Mouse (Mus musculus) brain, embryonic 14.5 days (tissue): ENCODE data around the gene Igfbp6. TPM values are rescaled to one million over a fixed set of nuclear protein-coding genes. Genes with fewer than 3 reads are reported as not detected.

Experiments
- DNase-seq: peaks from one replicate; pipeline ENCODE4 v3.0.0-alpha.2; 2011; ENCODE audit warnings: low read depth
- CTCF ChIP-seq: fragments of 200-500 bp; IDR thresholded peaks from 2 replicates; pipeline ENCODE4 v1.5.1; 2012; ENCODE audit warnings: inconsistent platforms, mild to moderate bottlenecking, moderate library complexity, borderline replicate concordance; ENCODE audit not compliant: insufficient read depth, insufficient read length; ENCODE audit errors: extremely low read depth
- POLR2A ChIP-seq: fragments of 200-500 bp; IDR thresholded peaks from 2 replicates; pipeline ENCODE4 v1.6.1; 2012; ENCODE audit warnings: mild to moderate bottlenecking, inconsistent platforms, borderline replicate concordance; ENCODE audit not compliant: poor library complexity, insufficient read depth, insufficient read length, severe bottlenecking; ENCODE audit errors: extremely low read depth
- polyA plus RNA-seq: library from polyadenylated mRNA; depleted of rRNA; stranded (reverse); fragments of >200 nt; gene quantifications from 2 replicates; pipeline ENCODE4 v1.2.3, GENCODE M21; 2012; rRNA removed

The Igfbp6 gene
- 0.57 and 0.83 TPM in 2 replicates for polyA plus RNA-seq

DNA sequence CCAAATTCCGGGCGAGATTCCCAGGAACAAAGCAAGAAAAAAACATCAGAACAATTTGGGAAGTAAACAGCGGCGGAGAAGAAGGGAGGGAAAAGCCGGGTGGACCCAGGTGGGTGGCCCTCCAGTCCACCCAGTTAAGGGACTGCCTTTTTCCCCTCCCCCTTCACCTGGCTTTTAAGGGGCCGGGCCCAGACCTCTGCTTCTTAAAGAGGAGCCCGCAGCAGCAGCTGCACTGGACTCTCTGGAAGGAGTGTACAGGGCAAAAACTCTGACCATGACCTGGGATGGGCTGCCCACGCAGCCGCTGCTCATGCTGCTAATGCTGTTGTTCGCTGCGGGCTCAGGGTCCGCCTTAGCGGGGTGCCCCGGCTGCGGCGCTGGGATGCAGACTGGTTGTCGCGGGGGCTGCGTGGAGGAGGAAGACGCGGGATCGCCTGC, at the start of gene Igfbp6:
Gene Igfbp6, plus strand, starts transcription at position 89 of the 438 bp plus-strand sequence.
- no peak for DNase-seq
- no peak for TF ChIP-seq CTCF
- no peak for TF ChIP-seq POLR2A

DNA sequence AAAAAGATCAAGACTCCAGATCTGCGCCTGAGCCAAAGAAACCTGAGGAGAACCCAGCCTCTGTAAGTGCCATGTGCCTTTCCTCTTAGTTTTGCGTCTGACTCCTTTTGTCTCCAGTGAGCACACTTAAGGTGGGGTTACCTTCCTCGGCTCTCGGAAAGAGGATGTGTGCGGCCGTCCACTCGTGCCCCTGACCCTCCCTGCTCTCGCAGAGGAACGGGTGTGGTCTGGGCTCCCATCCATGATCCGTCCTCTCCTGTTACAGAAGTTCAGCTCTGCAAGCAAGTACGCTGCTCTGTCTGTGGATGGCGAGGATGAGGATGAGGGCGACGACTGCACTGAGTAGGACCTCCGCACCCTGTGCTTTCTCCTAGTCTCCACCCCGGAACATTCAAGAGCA, 49.2 kb upstream of the Igfbp6 start:
- DNase-seq: no peak
- TF ChIP-seq CTCF (no peak), POLR2A (no peak)

DNA sequence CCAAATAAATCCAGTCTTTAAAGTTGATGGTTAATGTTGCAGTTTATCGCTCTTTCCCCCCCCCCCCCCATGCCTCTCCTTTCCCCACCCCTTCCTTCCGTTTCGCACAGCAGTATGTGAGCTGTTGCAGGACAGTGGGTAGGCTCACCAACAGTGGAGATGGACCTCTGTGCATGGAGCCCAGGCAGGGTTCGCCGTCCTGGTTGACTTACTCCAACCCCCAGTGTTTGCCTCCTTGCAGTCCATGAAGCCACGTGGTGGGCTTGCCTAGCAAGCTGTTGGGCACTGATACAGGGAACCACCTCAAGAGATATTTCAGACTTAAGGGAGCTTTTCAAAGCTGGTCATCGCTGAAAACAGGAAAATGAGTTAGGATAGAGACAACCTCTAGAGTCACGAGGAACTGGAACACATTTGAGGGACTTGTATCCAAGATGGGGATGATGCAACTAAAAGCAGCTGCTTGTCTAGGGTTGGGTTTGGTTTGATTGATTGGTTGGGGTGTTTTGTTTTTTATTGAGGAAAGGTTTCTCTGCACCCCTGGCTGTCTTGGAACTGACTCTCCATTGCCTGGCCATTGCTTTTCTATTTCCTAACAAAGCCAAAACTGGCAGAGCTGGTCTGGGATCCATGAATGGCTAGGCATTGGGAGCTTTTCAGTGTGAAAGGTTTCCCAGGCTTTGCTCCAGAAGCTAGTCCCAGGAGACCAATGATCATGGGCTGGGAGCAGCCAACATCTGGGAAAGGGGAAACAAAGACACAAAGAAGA, 46.8 kb upstream of the Igfbp6 start:
- DNase-seq: no peak
- TF ChIP-seq CTCF (no peak), POLR2A (no peak)

DNA sequence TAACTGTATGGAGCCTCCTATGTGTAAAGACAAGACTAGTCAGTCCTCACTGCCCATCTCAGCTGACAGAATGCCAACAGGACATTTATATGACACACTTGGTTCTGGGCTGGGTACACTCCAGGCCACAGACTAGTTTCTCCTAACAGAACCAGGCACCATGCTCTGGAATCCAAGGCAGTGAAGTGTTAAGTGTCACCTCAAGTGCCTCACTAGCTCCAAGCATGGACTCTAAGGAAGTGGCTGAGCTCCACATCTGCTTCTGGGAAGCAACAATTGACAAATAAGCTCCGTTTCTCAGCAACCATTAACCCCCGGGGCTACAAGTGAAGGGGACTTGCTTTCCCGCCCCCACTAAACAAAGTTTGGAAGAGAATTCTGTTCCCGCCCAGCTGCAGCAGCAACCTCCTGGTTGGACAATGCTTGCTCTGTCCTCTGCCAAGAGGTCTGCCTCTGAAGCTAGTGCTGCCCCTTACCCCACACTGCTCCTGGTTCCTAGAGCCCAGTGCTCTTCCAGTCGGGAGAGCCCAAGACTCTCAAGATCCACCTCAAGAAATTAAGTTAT, 46.1 kb upstream of the Igfbp6 start:
- TF ChIP-seq CTCF (no peak), POLR2A (no peak)
- no peak for DNase-seq

DNA sequence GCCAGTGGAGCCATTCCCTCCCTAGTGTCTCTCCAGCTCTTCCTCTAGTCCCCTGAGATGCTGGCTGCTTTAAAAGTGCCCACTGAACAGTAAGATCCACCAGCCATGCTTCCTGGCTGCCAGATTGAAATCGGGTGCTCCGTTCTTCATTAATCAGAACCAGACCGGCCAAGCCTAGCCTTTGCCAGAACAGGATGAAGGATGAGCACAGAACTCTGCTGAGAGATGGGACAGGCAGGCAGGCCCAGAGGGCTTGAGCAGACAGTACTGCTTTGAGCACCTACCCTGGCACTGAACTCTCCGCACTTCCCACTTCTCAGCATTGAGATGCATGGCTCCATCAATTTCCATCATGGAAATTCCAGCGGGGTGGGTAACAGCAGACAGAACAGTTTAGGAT, 44.9 kb upstream of the Igfbp6 start:
- no peak for TF ChIP-seq POLR2A
- TF ChIP-seq CTCF: no peak
- no peak for DNase-seq

DNA sequence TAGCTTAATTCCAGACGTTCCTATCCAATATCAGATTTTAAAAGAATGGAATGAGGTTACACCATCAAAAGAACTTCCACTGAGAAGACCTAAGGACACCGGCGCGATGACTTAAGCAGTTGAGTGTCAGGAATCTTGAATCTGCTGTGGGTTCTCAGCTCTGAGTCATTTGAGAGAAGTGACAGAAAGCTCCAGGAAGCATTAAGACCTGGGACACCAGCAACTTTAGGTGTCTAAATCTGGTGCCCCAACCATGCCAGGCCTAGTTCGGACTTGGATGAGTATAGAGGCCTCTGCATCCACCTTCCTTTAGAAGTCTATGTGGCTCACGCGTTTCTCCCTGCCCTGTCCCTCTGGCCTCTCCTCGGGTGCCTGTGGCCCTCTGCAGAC, 44.4 kb upstream of the Igfbp6 start:
- no peak for TF ChIP-seq CTCF
- TF ChIP-seq POLR2A: no peak
- no peak for DNase-seq

DNA sequence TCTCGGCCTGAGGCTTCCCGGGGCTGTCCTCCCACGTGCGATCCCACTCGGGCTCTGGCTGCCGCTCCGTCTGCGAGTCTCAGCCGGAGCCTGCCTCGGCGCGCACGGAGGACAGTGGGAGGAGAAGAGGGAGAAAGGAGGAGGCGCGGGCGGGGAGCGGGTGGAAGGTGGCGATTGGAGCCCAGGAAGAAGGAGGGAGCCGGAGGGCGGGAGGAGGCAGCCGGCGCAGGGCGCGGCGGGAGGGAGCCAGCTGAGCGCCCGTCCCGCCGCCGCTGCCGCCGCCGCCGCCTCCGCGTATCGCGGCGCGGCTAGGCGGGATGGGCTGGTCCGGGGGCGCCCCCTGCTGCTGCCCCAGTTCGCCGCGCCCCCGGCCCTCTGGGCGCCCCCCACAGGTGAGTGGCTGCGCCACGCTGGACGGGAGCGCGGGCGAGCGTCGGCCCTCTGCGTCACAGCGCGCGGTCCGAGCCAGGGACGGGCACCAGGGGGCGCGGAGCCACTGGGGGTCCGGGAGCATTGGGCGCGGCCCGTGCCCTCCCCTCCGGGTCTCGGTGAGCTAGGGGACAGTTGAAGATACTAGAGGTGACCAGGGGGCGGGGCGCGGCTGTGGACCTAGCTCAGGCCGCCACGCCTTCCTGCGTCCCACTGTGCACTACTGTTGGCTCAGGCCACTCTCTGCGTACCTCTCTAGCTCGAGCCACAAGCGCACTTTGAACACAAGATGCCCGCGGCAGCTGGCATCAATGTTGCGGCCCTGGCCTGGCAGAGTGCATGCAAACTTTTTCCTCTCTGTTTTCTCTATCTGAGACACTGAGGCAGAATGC, 43.8 kb upstream of the Igfbp6 start, which contains the start of gene Tns2:
Gene Tns2, plus strand, starts transcription at position 253 of the 821 bp plus-strand sequence.
- peak; percentile 74 for DNase-seq
- TF ChIP-seq CTCF (peak; percentile 33; the same call in 1 of the 2 replicates), POLR2A (no peak)

DNA sequence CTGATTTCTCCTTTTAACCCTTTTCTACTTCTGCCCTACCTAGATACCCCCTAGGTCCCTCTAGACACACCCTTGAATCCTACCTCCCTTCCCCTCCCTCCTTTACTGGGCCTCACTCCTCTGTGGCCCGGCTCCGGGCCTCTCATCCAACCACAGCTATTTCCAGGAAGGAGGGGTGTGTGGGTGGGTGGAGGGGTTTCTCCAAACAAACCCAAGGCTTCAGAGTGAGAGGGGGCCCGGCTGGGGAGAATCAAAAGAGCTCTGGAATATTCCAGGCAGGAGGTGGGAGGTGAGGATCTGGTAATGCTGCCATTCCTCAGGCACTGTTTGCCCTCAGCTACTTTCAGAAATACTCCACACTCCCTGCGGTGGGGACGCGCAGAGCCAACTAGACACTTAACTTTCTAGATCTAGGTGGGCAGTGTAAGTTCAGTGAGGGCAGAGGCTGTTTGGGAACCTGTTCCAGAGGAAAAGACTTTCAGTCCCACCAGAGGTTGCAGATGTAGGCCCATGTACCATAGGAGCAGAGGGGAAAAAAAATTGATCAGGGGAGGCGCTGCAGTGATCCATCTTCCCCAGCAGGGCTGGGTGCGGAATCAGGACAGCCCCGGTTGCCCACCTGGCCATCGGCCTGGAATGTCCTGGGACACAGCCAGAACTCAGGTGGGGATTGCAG, 43.0 kb upstream of the Igfbp6 start:
- DNase-seq: no peak
- 0 out of 2 replicates have a peak, but pooled peaks have one; percentile 5 for TF ChIP-seq CTCF
- no peak for TF ChIP-seq POLR2A

DNA sequence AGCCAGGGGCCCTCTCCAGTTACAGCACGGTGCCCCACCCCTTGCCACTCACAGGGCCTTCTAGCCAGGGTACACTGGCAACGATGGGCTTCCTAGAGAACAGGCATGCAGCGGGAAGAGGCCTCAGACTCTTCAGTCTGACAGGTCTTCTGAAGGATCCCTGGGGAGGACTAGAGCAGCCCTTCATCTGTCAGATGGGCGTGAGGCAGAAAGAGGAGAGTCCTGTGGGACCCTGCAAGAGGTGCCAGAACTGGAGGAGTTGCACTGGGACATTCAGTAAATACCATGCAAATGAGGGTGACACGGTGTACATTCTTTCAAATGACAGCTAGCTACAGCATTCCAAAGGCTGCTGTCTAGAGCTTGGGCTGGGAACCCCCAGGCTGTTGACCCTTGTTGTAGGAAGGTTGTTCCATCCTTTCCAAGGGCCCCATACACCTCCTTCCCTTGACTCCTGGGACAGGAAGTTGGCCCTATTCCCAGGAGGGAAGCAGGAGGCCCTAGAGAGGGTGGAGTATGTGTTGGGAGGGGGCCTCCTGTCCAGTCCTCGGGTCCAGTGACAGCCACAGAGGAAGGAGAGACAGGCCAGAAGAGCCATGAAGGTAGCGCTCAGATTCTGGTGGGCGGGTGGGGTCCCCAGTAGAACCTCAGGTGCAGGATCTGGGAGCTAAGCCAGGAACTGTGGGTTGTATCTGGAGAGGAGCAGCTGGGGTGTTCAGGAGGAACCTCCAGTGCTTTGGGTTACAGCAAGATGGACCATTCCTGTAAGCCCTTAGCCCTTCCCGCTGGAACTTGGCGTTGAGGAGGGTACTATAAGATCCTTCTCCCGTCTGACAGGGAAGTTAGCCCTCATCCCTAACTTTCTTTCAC, 42.3 kb upstream of the Igfbp6 start:
- DNase-seq: peak; percentile 65
- TF ChIP-seq CTCF (no peak), POLR2A (no peak)

DNA sequence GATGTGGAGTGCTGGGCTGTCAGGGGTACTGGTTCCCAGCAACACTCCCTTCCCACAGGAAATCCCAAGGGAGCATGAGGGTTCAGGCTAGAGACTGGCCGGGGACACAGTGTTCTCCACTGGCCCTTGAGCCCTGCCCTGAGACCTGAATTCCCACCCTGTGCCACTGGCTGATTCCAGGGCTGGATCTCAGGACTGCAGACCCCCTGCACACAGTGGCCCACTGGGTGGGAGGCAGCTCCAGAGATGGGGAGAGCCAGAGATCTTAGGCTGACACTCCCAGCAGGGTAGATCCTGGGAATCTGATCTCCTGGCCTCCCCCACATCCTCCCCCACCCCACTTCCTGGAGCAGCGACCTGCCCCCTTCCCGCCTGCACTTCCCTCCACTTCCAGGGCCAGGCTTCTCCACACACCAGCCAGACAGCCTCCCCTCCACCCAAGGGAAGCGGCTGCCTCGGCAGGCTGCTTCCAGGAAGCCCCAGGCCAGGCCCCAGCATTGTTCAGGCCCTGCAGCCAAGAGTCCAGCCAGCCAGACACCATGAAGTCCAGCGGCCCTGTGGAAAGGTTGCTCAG, 41.5 kb upstream of the Igfbp6 start:
- no peak for TF ChIP-seq CTCF
- no peak for TF ChIP-seq POLR2A
- DNase-seq: no peak

DNA sequence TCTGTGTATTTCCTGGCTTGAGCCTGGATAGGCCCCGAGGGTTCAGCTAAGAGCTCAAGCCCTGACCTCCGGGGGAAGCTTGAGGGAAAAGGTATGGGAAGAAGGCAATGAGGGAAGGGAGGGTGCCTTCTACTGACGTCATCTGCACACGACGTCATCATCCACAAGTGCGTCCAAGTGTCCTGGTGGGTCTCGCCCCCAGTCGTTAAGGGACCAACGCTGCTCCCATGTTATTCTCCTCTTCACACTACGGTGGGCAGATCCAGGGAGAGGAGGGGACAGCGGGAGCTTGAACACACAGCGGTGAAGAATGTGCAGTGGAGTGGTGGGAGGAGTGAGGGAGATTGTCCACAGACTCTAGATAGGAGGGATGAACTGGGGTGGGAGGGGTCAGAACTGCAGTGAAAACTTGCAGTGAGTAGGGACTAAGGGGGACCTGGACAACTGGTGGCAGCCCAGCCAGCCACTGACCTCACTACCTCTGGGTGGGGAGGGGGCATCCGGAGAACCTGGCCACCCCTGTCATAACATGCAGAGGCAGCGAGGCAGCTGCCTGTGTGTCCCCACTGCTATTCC, 40.7 kb upstream of the Igfbp6 start:
- no peak for DNase-seq
- TF ChIP-seq CTCF: no peak
- TF ChIP-seq POLR2A: no peak
